8 mouse cellular contexts compared by ENCODE assay signal in the genomic region with DNA sequence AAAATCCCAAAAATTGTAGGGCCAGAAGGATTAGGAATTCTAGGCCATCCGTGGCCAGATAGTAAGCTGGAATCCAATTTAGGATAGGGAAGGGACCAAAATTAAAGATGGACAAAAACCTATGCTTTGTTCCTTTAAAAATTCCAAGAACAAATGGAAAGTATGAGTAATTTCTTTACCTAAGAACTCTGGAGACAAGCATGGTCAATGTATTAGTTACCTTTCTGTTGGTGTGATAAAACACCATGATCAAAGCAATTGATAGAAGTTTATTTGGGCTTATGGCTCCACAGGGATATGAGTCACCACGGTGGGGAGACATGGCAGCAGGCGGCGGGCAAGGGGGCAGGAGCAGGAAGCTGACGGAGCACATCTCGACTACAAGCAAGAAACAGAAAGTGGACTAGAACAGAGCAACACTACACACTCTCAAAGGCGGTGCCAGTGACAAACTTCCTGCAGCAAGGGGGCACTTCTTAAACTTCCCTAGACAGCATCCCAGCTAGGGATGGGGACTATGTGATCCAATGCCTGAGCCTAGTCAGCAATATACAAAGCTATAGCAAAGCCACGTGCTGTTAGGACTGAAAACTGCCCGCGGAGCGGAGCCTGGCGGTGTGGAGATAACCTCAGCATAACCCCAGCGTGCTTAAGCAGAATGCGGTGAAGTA. TPM values are rescaled to one million over a fixed set of nuclear protein-coding genes. Genes with fewer than 3 reads are reported as not detected.
DNase-seq lines count a peak whose midpoint lies in the region; TF ChIP-seq lines count a peak whose summit lies in the region.

No protein-coding gene starts in this region.

- H3K36me3 ChIP-seq in thymus, adult 2 months (ENCODE audit: control insufficient read depth, insufficient read depth, low read length) = no peaks in the 10 kb centered on the region
- H3K36me3 ChIP-seq in heart, embryonic 10.5 days = no peaks in the 10 kb centered on the region
- H3K36me3 ChIP-seq in hindbrain, embryonic 10.5 days = no peaks in the 10 kb centered on the region

- H3K4me3 ChIP-seq in thymus, adult 2 months (ENCODE audit: control insufficient read depth, insufficient read depth, low read length) = peak overlapping the region; percentile 41
- H3K4me3 ChIP-seq in heart, embryonic 10.5 days = peak overlapping the region; percentile 43
- no peak overlapping the region for H3K4me3 ChIP-seq in hindbrain, embryonic 10.5 days

- intact Hi-C loops in gastrocnemius, postnatal 14 days (cut with DNase I; ENCODE audit: low total_unique reads) = no loop called here
- intact Hi-C loops in left cerebral cortex, postnatal 36 days (cut with DNase I) = no loop called here

- no peaks in the 10 kb centered on the region for H3K27me3 ChIP-seq in thymus, adult 2 months (ENCODE audit: control insufficient read depth, insufficient read depth, low read length)
- H3K27me3 ChIP-seq in heart, embryonic 10.5 days (ENCODE audit: insufficient read depth, poor library complexity, severe bottlenecking) = no peaks in the 10 kb centered on the region
- no peaks in the 10 kb centered on the region for H3K27me3 ChIP-seq in hindbrain, embryonic 10.5 days (ENCODE audit: insufficient read depth, poor library complexity, severe bottlenecking)

- 21% methylated on average over 14 of the region's 14 CpGs for WGBS in thymus, adult 2 months
- 39% methylated on average over 14 of the region's 14 CpGs for WGBS in heart, embryonic 10.5 days
- 78% methylated on average over 14 of the region's 14 CpGs for WGBS in hindbrain, embryonic 10.5 days

- TF ChIP-seq CTCF in thymus, adult 2 months (IDR thresholded peaks at IDR 0.05; ENCODE audit: borderline replicate concordance, control insufficient read depth, extremely low read depth, insufficient read depth, low read length, poor library complexity) = no peak

- H3K27ac ChIP-seq in thymus, adult 2 months (ENCODE audit: control insufficient read depth, insufficient read depth, low read length) = peak overlapping the region; percentile 43; the same call in 1 of the 2 replicates
- H3K27ac ChIP-seq in heart, embryonic 10.5 days = peak overlapping the region; percentile 69
- H3K27ac ChIP-seq in hindbrain, embryonic 10.5 days = no peak overlapping the region

- no peaks in the 10 kb centered on the region for H3K9me3 ChIP-seq in heart, embryonic 10.5 days
- no peaks in the 10 kb centered on the region for H3K9me3 ChIP-seq in hindbrain, embryonic 10.5 days

- peak; percentile 51 for DNase-seq in thymus, adult 2 months
- DNase-seq in thymus, postnatal 0 days (ENCODE audit: low spot score) = no peak
- DNase-seq in heart, embryonic 10.5 days (ENCODE audit: low spot score) = peak; percentile 85
- DNase-seq in lung, postnatal 10 days = peak; percentile 43
- DNase-seq in thymus, postnatal 4 days = peak; percentile 33
- no peak for DNase-seq in hindbrain, embryonic 10.5 days (ENCODE audit: low spot score)
- no peak for DNase-seq in gastrocnemius, postnatal 14 days
- no peak for DNase-seq in left cerebral cortex, postnatal 36 days (ENCODE audit: low spot score in 2 of 2)

- TF ChIP-seq POLR2A in thymus, adult 2 months (IDR thresholded peaks at IDR 0.05; ENCODE audit: control insufficient read depth, extremely low read depth, insufficient read depth, low read length, poor library complexity) = no peak

- H3K4me1 ChIP-seq in thymus, adult 2 months (replicated peaks; ENCODE audit: control insufficient read depth, insufficient read depth, low read length) = peaks cover 13% of the 10 kb centered on the region
- peaks cover 20% of the 10 kb centered on the region for H3K4me1 ChIP-seq in heart, embryonic 10.5 days
- H3K4me1 ChIP-seq in hindbrain, embryonic 10.5 days (replicated peaks) = no peaks in the 10 kb centered on the region

RNA-seq across cellular contexts. Expression of a gene that starts 26.2 kb away (rescaled TPM):
- 2.1 and 2.3 TPM in 2 replicates for polyA plus RNA-seq in thymus, adult 2 months (2012; rRNA removed)
- polyA plus RNA-seq in thymus, postnatal 0 days (2015; fragmentation: Nextera tagmentation; extraction: Ambion mirVana) = 36.8 and 38.3 TPM in 2 replicates
- polyA plus RNA-seq in heart, embryonic 10.5 days (2016; fragmentation: Nextera tagmentation; extraction: Ambion mirVana) = 18.6 and 20.0 TPM in 2 replicates
- polyA plus RNA-seq in hindbrain, embryonic 10.5 days (2016; fragmentation: Nextera tagmentation; extraction: Ambion mirVana) = 18.6 and 22.2 TPM in 2 replicates
- total RNA-seq in gastrocnemius, postnatal 14 days (2021) = 10 to 100 TPM; 30.2 to 36.7 TPM
- total RNA-seq in left cerebral cortex, postnatal 36 days (2021) = 10 to 100 TPM; 26.2 to 33.0 TPM

Comparison
In these comparisons a context has a peak if more than half of its experiments do, and no peak if none do; other contexts are left out.
1. DNase-seq: peak in thymus, adult 2 months (single experiment), heart, embryonic 10.5 days (single experiment), lung, postnatal 10 days (single experiment) and thymus, postnatal 4 days (single experiment); none in thymus, postnatal 0 days (single experiment), hindbrain, embryonic 10.5 days (single experiment), gastrocnemius, postnatal 14 days (single experiment) and left cerebral cortex, postnatal 36 days (0 of 2).